Mouse (Mus musculus) gonadal fat pad, adult 2 months (tissue): ENCODE data around the gene Sgsm1. TPM values are rescaled to one million over a fixed set of nuclear protein-coding genes. Genes with fewer than 3 reads are reported as not detected.

ENCODE experiments used
- polyA plus RNA-seq: library from polyadenylated mRNA; depleted of rRNA; stranded (reverse); fragments of >200 nt; gene quantifications from 2 replicates; pipeline ENCODE4 v1.2.3, GENCODE M21; 2012; rRNA removed

Gene Sgsm1
- polyA plus RNA-seq, 1 experiment = 10.6 TPM

Other genes with a start within 250 kb of the Sgsm1 start
- gene Crybb2, start 240.7 kb downstream of the Sgsm1 start, polyA plus RNA-seq = not detected in 2 replicates
- gene Crybb3, start 229.2 kb downstream of the Sgsm1 start, polyA plus RNA-seq = 2.1 and 3.5 TPM in 2 replicates
- gene 2900026A02Rik, start 89.5 kb downstream of the Sgsm1 start, polyA plus RNA-seq = 16.7 and 22.4 TPM in 2 replicates
- gene Tmem211, start 83.9 kb downstream of the Sgsm1 start, polyA plus RNA-seq = not detected in 2 replicates
- not detected in 2 replicates for gene Aym1, start 46.5 kb upstream of the Sgsm1 start, polyA plus RNA-seq
- 4.9 and 5.9 TPM in 2 replicates for gene Wscd2, start 179.5 kb upstream of the Sgsm1 start, polyA plus RNA-seq